Mouse (Mus musculus): ENCODE data around the gene Prcc. TPM values are rescaled to one million over a fixed set of nuclear protein-coding genes. Genes with fewer than 3 reads are reported as not detected.
"Not testable (repeated sequence)": the region's sequence is repeated elsewhere in the genome, so short reads cannot be mapped to it uniquely, and the experiment has no call there.

The Prcc gene
- total and polyA plus RNA-seq, 2 experiments: 8.0 to 16.8 TPM

GRCm38 (mm10) chr3:87877730-87878129 is 7.7 kb downstream of the Prcc start:
- H3K4me3 ChIP-seq (ENCODE audit: insufficient read depth, low read depth, low read length): no peak overlapping the region

DNA sequence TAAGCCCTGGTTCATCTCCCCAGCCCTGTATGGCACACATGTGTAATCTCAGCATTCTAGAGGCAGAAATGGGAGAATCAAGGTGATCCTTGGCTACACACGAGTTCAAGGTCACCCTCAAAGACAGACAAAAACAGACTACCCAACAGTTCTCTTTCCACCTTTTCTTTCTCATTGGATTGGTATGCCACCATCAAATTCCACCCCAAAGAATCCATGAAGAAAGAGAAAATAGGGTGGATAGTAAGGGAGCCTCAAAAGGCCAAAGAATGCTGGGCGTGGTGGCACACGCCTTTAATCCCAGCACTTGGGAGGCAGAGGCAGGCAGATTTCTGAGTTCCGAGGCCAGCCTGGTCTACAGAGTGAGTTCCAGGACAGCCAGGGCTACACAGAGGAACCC is 21.3 kb downstream of the Prcc start:
- not testable (repeated sequence) for H3K4me3 ChIP-seq (ENCODE audit: insufficient read depth, low read depth, low read length); H3K27ac ChIP-seq (replicated peaks; ENCODE audit: insufficient read depth, low read depth, low read length); DNase-seq (ENCODE audit: extremely low read depth, low read depth, low spot score); H3K27me3 ChIP-seq (ENCODE audit: control insufficient read depth, insufficient read depth, low read length); H3K9ac ChIP-seq (ENCODE audit: low read depth, low read length); H3K79me2 ChIP-seq (ENCODE audit: control insufficient read depth, insufficient read depth, low read length); H3K4me1 ChIP-seq (ENCODE audit: control insufficient read depth, insufficient read depth, low read length)
- WGBS: 95% methylated on average over 4 of the region's 4 CpGs
- peaks cover 62% of the 10 kb centered on the region for H3K36me3 ChIP-seq (ENCODE audit: control insufficient read depth, insufficient read depth, low read length)

More at GRCm38 (mm10) chr3:87877730-87878129, 7.7 kb downstream of the Prcc start:
- Histone ChIP-seq H3K9ac (ENCODE audit: low read depth, low read length) (no peak overlapping the region), H3K4me1 (ENCODE audit: control insufficient read depth, insufficient read depth, low read length) (no peaks in the 10 kb centered on the region), H3K27me3 (ENCODE audit: control insufficient read depth, insufficient read depth, low read length) (no peaks in the 10 kb centered on the region), H3K36me3 (ENCODE audit: control insufficient read depth, insufficient read depth, low read length) (peaks cover 6% of the 10 kb centered on the region), H3K27ac (replicated peaks; ENCODE audit: insufficient read depth, low read depth, low read length) (no peak overlapping the region), H3K79me2 (ENCODE audit: control insufficient read depth, insufficient read depth, low read length) (peaks cover 27% of the 10 kb centered on the region; the same call in 1 of the 2 replicates)
- no peak for DNase-seq (ENCODE audit: extremely low read depth, low read depth, low spot score)
- TF ChIP-seq CTCF (IDR thresholded peaks at IDR 0.05; ENCODE audit: low read depth, low read length) (no peak), POLR2A (IDR thresholded peaks at IDR 0.05; ENCODE audit: extremely low read depth, insufficient read depth, low read length) (no peak)
- 74% methylated on average over 4 of the region's 4 CpGs for WGBS

DNA sequence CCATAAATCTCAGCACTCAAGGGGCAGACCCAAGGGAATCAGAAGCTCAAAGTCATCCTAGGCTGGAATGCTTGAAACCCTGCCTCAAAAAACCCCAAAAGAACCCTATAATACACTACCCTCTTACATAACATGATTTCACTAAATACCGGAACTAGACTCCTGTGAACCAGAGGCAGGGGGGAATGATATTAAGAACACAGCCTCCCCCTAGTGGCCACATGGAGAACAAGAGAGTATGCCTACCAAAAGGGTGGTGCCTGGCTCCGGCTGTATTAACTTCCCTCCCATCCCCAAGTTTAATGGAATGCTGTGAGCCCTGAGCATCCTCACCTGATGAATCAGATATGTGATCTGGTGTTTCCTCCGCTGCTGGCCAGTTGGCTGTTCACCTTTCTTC is 25.6 kb downstream of the Prcc start:
- Histone ChIP-seq H3K9ac (ENCODE audit: low read depth, low read length) (no peak overlapping the region), H3K27ac (replicated peaks; ENCODE audit: insufficient read depth, low read depth, low read length) (no peak overlapping the region), H3K36me3 (ENCODE audit: control insufficient read depth, insufficient read depth, low read length) (peaks cover 46% of the 10 kb centered on the region), H3K79me2 (ENCODE audit: control insufficient read depth, insufficient read depth, low read length) (no peaks in the 10 kb centered on the region), H3K4me3 (ENCODE audit: insufficient read depth, low read depth, low read length) (no peak overlapping the region), H3K27me3 (ENCODE audit: control insufficient read depth, insufficient read depth, low read length) (no peaks in the 10 kb centered on the region), H3K4me1 (ENCODE audit: control insufficient read depth, insufficient read depth, low read length) (peaks cover 6% of the 10 kb centered on the region)
- peak; percentile 61 for TF ChIP-seq CTCF (IDR thresholded peaks at IDR 0.05; ENCODE audit: low read depth, low read length)
- TF ChIP-seq POLR2A (IDR thresholded peaks at IDR 0.05; ENCODE audit: extremely low read depth, insufficient read depth, low read length): no peak
- WGBS: 32% methylated on average over 3 of the region's 3 CpGs
- DNase-seq (ENCODE audit: extremely low read depth, low read depth, low spot score): peak; percentile 38

DNA sequence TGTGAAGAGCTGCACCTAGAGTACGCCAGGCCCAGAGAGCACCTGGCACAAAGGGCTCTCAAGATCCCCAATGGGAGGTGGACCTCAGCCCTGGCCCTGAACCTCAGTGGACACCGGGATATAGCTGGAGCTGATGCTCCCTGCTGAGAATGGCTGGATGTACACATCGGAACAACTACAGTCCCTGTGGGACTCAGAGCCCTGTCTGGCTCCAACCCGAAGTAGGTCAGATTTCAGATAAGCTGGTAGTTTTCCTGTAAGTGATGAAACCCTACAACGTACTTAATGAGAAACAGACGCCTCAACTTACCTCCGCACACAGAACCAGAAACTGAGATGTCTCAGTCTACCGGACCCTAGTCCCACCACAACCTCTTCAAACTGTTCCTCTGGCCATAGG is 27.7 kb downstream of the Prcc start:
- no peak overlapping the region for H3K9ac ChIP-seq (ENCODE audit: low read depth, low read length)
- no peak for DNase-seq (ENCODE audit: extremely low read depth, low read depth, low spot score)
- H3K27ac ChIP-seq (replicated peaks; ENCODE audit: insufficient read depth, low read depth, low read length): no peak overlapping the region
- no peaks in the 10 kb centered on the region for H3K27me3 ChIP-seq (ENCODE audit: control insufficient read depth, insufficient read depth, low read length)
- TF ChIP-seq CTCF (IDR thresholded peaks at IDR 0.05; ENCODE audit: low read depth, low read length) (no peak), POLR2A (IDR thresholded peaks at IDR 0.05; ENCODE audit: extremely low read depth, insufficient read depth, low read length) (no peak)
- WGBS: 94% methylated on average over 8 of the region's 8 CpGs
- no peak overlapping the region for H3K4me3 ChIP-seq (ENCODE audit: insufficient read depth, low read depth, low read length)
- no peaks in the 10 kb centered on the region for H3K79me2 ChIP-seq (ENCODE audit: control insufficient read depth, insufficient read depth, low read length)
- peaks cover 8% of the 10 kb centered on the region for H3K4me1 ChIP-seq (ENCODE audit: control insufficient read depth, insufficient read depth, low read length)
- peaks cover 34% of the 10 kb centered on the region for H3K36me3 ChIP-seq (ENCODE audit: control insufficient read depth, insufficient read depth, low read length)

GRCm38 (mm10) chr3:87855936-87856335 is 29.5 kb downstream of the Prcc start:
- TF ChIP-seq POLR2A (IDR thresholded peaks at IDR 0.05; ENCODE audit: extremely low read depth, insufficient read depth, low read length): no peak
- TF ChIP-seq CTCF (IDR thresholded peaks at IDR 0.05; ENCODE audit: low read depth, low read length): no peak
- no peak overlapping the region for H3K9ac ChIP-seq (ENCODE audit: low read depth, low read length)
- peak overlapping the region; percentile 34; the same call in 1 of the 2 replicates for H3K27ac ChIP-seq (replicated peaks; ENCODE audit: insufficient read depth, low read depth, low read length)
- 72% methylated on average over 8 of the region's 8 CpGs for WGBS
- H3K4me1 ChIP-seq (ENCODE audit: control insufficient read depth, insufficient read depth, low read length): peaks cover 8% of the 10 kb centered on the region
- H3K4me3 ChIP-seq (ENCODE audit: insufficient read depth, low read depth, low read length): no peak overlapping the region
- H3K36me3 ChIP-seq (ENCODE audit: control insufficient read depth, insufficient read depth, low read length): peaks cover 20% of the 10 kb centered on the region; the same call in 1 of the 2 replicates
- DNase-seq (ENCODE audit: extremely low read depth, low read depth, low spot score): no peak
- H3K79me2 ChIP-seq (ENCODE audit: control insufficient read depth, insufficient read depth, low read length): no peaks in the 10 kb centered on the region
- H3K27me3 ChIP-seq (ENCODE audit: control insufficient read depth, insufficient read depth, low read length): no peaks in the 10 kb centered on the region

DNA sequence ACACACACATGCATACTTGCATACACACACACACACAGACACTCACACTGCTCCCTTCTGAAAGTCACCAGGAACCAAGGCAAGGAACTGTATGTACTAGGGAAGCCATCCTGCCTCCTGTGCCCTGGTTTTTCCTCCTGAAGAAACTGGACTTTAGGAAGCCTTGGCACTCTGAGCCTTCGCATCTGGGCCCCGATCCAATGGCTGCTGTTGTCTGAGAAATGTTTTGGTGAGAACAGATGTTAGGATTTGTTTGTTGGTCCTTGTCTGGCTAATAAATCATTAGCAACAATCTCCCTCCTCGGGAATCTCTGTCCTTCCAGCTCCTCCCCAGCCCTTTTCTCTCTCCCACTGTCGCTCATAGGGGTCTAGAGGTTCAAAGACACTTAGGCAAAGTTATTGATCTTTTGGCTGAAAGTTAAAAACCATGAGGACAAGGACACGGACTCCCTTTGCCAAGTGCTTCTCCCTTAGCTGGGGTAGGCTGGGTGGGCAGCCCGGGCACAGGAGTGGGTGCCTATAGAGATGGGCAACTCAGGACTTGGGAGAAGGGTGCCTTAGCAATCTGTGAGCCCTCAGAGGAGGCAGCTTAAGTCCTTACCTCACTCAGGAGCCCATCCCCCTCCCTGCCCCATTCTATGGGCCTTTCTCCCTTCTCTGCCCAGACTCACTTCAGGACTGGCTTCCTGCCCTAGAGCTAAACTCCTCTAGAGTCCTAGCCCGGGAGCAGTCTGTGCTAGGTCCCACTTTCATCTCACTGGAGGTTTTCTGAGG is 30.4 kb downstream of the Prcc start:
- peak overlapping the region; percentile 62 for H3K27ac ChIP-seq (replicated peaks; ENCODE audit: insufficient read depth, low read depth, low read length)

More for the DNA sequence above, 30.4 kb downstream of the Prcc start:
- H3K4me3 ChIP-seq (ENCODE audit: insufficient read depth, low read depth, low read length): no peak overlapping the region
- peaks cover 18% of the 10 kb centered on the region; the same call in 1 of the 2 replicates for H3K36me3 ChIP-seq (ENCODE audit: control insufficient read depth, insufficient read depth, low read length)
- no peak overlapping the region for H3K9ac ChIP-seq (ENCODE audit: low read depth, low read length)
- WGBS: 38% methylated on average over 7 of the region's 7 CpGs
- no peaks in the 10 kb centered on the region for H3K79me2 ChIP-seq (ENCODE audit: control insufficient read depth, insufficient read depth, low read length)
- no peak for TF ChIP-seq POLR2A (IDR thresholded peaks at IDR 0.05; ENCODE audit: extremely low read depth, insufficient read depth, low read length)
- TF ChIP-seq CTCF (IDR thresholded peaks at IDR 0.05; ENCODE audit: low read depth, low read length): no peak
- no peaks in the 10 kb centered on the region for H3K27me3 ChIP-seq (ENCODE audit: control insufficient read depth, insufficient read depth, low read length)
- peak; percentile 37 for DNase-seq (ENCODE audit: extremely low read depth, low read depth, low spot score)
- H3K4me1 ChIP-seq (ENCODE audit: control insufficient read depth, insufficient read depth, low read length): peaks cover 8% of the 10 kb centered on the region

Measured in liver, adult 2 months (tissue).